Mouse (Mus musculus) urinary bladder, postnatal 10 days (tissue): Measurements from ENCODE around the gene Gm20388.

ENCODE experiments used
- DNase-seq: peaks from one replicate; pipeline ENCODE4 v3.0.0; 2022; ENCODE audit warnings: low spot score

Gm20388 gene

DNA sequence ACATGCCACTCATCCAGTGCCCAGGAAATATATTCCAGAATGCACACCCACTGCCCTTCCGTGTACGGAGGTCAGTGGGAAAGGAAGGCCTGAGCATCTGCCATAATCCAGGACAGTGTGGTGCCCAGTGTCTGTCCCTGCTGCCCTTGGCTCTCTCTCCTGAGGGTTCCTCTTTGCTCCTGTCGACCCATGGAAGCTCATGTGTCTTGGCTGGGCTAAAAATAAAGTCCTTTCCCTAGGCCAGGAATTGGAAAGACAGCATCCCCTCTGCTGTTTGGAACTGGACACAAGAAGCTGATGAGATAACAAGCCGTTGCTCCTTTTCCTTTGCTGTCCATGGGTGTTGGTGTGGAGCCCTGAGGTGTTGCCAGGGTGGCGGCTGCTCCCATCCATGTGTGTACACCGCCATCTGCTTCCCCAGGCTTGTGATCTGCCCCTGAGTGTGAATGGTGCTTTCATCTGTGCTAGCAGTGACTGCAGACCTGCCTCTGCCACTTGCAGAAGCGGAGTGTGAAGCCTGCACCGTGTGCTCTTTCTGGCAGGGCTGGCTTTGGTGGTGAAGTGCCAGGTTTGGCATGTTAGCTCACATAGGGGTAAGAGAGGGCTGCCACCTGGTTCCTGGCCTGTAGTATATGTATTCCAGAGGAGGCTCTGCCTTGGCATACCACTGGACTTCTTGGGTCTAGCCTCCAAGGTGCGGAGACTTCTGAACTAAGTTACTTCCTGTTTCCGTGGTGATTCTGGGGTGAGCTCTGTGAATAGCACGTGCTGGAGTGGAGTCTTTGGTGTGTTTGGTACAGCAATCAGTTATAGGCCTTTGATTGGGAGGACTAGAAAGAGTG lies 4371.3 kb downstream of the Gm20388 start:
- no peak for DNase-seq

DNA sequence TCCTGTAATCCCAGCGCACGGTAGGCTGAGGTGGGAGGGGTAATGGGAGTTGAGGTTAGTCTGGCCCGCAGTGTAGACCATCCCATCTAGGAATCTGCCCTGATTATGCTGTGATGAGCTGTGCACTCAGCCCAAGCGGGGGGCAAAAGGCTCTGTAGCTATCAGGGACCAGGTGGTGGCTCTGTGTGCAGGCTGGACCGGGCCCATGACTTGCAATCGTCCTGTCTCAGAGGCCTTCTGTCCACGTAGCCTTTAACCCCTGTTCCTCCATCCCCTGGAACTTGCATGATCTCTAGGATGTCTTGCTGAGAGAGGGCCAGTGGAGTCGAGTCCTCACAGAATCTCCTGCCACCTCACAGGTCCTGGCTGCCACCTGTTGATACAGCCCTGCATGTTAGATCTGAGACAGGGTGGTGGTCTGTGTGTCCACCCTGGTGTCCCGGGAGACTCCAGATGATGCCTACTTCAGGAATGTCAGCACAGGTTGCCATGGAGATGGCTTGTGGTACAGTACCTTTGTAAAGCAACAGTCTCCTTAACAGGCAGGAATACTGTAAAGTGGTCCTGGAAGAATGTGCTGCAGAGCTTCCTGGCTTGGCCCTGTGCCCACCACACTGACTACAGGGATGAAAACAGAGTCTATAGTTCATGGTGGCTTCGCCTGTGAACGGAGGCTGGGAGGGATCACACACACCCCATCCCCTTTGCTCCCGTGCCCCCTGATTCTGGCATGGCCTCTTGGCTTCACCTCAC lies 4372.4 kb downstream of the Gm20388 start:
- no peak for DNase-seq

DNA sequence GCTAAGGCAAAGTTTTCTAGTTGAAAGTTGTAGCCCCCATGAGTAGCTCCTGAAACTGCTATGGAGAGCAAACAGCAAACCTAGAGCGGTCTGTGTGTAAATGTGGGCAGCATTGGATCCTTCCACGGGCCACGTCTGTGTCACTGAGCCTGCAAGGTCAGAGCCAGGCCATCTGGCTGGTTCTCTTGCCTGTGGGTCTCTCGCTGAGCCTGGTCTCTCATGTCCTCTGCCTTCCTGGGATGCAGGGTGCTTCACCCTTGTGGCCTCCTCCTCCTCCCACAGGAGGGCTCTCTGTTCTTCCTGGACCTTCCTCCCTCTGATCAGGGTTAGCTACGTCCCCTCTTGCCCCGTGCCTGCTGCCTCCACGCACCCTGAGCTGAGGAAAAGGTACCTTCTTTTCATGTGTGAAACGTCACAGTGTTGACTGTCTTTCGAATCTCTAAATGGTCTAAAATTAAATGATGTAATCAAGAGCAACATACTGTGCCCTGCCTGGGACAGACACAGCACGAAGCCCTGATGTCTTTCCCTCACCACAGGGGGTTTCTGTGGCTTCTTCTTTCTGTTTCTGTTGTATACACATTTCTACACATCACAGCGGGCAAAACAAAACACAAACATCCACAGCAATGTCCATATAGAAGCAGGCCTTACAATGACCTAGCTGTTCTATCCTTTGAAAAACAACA lies 4373.1 kb downstream of the Gm20388 start:
- DNase-seq = no peak

DNA sequence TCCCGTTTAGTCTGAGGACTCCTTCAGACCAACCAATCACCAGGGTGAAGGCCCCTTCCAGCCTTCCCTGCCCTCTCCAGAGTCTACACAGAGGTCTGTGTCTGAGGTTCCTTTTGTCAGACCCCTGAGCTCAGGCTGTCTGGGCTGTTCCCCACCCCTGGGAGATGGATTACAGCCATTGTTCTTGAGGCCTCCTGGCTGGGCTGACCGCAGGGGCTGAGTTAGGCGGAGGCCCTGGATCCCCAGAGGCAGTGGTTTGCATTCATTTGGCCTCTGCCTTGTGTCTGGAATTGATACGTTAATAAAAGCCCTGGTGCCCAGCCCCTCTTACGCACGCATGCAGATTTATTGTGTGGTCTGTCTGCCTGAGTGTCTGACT lies 4373.7 kb downstream of the Gm20388 start:
- DNase-seq = no peak

DNA sequence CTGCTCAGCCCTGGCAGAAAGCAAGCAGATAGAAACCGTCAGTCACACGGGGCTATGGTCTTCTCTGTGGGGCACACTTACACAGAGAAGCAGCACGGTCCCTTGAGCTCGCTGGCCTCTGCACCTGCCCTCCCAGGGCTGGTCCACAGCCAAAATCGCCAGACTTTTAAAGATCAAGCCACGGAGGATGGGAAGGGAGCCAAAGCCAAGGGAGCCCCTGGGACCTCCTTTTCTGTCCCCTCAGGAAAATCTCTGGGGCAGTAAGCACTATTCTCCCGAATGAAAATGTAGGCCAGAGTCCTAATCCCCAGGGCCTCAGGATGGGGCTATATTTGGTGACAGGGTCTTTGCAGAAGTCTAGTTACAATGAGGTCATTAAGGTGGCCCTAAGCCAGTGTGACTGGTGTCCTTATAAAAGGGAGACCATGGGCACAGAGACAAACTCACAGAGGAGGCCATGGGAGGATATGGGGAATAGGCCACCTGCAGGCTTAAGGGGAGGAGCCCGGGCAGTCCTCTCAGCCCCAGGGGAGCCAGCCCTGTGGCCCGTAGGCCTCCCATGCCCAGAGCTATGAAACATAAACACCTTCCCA lies 4374.4 kb downstream of the Gm20388 start:
- no peak for DNase-seq

DNA sequence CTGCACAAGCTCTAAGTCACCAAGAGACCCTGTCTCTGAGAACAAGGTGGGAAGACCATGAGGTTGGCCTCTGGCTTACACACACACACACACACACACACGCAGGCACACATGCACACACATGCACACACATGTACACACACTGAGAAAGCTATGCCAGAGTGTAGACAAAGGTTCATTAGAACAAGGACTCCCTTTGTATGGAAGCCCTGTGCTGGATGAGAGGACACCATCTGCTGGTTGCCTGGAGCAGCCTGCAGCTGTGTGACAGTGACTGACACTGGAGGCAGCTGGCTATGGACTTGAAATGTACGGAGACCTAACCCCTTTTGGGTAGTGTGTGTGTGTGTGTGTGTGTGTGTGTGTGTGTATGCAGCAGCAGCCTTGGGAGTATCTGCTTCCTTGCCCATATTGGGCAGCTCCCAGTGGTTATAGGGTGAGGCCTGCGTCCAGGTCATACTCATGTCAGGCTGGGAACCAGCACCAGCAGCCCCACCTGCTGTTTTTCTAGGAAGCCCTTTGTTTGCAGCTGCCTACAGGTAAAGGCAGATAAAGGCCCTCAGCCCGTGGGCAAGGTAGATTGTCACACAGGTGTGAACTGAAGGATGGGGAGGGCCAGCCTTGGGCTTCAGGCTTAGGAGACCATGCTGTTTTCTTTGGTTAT lies 4376.0 kb downstream of the Gm20388 start:
- DNase-seq = no peak

DNA sequence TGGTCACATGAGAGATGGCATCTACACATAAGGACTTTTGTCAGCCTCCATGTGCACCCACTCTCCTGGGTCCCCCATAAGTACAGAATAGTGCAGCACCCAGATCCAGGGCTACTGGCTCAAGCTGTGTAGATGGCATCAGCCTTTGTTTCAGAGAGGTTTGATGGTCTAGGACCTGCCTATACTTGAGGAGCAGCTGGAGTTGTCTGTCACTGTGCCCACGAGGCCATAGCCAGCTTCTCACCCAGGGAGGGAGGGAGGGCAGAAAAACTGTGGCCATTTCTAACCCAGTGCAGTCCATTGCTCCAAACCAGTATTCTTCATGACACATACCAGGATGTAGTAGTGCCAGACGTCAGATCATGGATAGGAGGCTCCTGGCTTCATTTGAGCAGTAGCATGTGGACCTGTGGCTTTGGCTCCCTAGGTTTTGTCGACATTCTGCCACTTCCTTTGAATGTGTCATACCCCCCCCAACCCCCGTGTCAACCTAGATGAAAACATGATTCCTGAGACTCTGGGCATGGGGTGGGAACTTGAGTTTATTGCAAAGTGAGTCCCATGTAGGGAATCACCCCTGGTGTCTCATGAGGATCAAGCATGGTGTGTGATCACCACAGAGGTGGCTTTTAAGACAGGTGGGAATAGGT lies 4377.7 kb downstream of the Gm20388 start:
- no peak for DNase-seq

DNA sequence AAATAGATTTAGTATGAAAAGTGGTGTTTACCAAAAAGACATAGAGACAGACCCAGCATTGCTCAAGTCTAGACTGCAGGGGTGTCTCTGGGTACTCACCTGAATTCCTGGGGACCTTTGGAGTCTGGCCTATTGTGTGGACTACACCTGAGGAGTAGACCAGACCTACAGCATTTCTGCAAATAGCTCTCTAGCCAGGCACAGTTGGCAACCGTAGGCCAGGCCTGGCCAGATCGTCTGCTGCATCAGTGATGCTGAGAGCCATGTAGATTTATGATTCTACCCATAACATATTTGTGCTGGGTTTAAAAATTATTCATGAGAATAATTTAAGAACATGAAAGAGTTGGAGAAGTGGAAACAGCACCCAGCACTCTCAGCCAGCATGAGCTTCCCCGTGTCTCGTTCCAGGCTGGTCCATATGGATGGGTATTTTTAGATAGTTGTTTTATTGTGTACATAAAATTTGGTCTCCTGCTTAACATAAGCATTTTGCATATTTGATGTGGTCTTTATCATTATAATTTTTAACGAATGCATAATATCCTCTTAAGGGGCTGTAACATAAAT lies 4378.9 kb downstream of the Gm20388 start:
- DNase-seq = no peak

DNA sequence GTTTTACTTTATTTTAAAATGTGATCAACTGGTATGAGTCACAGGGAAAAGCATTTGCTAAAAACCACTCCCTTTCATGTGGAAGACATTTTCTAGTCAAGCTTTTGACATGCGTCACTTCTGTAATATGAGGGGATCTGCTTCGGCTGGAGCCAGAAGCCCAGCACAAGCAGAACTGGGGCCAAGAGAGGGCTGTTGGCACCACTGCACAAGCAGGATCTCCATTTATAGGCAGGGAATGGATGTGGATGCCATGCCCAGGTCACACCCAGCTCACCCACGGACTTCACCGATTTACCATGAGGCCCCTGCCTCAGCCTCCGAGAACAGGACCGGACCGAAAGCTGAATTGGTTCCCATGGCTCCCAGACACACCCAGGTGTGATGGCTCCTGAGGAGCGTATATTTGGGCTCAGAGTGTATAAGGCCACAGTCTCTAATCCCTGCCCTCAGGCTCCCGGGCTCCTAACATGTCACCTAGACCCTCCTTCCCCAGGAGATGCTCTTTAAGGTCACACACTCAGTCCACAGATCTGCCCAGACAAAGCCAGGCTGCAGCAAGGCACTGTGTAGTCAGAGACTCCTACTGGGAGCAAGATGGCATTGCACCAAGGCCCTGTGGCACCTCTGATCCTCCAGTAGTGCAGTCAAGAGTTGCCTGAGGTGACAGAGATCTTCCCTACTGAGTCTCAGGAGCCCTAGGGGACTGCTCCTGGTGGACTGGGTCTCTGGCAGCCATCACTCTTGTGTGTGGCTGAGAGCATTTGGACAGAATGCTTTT lies 4380.5 kb downstream of the Gm20388 start:
- no peak for DNase-seq

DNA sequence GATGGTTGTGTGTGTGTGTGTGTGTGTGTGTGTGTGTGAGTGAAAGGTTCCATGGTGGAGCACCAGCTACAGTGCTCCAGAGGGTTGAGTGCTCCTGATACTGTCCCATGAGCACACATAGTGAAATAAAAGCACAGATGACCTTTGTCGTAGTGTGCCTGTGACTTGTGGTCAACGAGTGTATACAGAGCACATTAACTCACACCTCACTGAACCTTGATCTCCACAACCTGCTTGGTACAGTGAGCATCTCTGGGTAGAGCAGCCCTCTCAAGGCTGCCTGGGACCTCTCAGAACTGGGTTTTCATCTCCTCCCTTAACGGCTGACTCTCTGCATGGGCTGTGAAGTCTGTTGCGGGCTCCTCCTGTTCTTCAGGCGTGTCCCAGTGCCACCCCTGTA lies 4381.1 kb downstream of the Gm20388 start:
- no peak for DNase-seq

DNA sequence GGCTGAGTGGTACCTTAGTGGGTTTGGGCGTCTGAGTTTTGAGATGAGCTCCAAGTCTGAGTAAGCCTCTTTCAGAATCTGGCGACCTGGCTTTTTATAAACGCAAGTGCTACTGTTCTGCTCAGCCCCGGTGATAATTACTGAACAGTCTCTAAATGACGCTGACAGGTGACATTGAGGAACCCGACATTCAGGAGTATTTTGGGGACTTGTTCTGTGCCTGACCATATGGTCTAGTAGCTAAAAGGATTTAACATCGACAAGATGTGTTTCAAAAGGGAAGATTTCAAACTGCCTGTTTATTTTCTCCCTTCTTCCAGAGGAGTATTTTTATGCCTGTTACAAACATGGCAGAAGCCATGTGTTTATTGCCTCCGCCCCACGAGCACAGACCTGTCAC lies 4382.3 kb downstream of the Gm20388 start:
- DNase-seq = no peak

DNA sequence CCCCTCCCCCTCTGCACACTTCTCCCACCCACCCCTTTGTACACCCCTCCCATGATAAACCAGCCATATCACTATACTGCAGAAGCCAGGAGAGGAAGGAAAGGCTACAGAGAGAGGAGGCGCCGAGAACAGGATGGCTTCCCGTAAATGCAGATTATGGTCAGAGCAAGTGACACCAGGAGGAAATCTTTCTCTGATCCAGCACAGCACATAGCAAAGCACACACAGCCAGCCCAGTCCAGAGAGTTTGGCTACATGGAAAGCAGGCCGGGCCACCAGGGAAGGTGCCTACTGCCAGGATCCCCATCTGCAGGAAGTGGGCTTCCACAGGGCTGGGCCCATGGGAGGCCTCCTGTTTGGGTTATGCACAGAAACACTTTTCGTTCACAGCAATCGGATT lies 4383.8 kb downstream of the Gm20388 start:
- no peak for DNase-seq

DNA sequence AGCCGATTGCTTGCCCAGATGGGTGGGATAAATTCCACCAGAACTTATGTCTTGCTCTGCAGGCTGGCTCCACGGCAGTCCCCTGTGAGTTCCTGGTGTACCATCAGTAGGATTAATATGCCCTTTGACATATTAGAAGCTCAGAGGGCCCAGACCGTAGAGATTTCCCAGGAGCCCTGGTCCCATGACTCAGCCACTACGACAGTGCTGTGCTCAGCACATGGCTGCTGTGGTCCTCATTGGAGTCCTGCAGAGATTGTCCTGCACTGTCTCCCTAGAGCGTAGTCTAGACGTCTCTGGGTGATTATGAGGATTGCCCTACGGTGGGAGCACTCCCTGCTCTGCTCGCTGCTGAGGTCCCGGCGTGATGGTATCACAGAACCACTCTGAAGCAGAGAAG lies 4384.3 kb downstream of the Gm20388 start:
- no peak for DNase-seq

DNA sequence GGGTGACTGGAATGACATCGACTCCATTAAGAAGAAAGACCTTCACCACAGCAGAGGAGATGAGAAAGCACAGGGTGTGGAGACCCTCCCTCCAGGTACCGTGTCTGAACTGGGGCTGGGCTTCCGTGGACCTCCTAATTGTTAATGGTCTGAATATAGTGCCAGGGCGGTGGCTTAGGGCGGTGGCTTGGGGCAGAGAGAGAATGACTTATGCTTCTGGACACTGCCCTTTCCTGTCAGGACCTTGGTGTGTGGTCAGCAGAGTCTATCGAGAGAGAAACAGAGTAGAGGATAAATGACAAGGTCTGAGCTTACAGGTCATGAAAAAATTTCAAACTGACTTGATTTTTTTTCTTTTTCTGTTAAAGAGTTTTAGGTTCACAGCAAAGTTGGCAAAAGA lies 4384.7 kb downstream of the Gm20388 start:
- no peak for DNase-seq

DNA sequence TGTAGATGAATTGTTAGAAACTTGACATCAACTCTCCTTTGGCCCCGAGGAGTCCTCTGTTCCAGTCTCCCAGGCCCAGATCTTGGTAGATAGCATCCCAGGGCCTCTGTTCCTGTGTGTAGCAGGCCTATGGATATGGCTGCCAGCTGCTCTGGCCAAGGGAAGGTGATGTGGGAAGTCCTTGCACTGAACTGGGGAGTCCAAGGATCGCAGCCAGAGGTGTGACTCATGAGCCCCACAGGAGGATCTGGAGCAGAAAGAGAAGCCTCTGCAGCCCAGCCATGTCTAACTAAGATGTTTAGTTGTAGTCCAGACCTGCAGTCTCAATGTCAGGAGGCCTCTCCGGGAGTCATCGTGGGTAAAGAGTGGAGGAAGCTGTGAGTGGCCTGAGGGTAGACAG lies 4390.9 kb downstream of the Gm20388 start:
- DNase-seq = no peak

DNA sequence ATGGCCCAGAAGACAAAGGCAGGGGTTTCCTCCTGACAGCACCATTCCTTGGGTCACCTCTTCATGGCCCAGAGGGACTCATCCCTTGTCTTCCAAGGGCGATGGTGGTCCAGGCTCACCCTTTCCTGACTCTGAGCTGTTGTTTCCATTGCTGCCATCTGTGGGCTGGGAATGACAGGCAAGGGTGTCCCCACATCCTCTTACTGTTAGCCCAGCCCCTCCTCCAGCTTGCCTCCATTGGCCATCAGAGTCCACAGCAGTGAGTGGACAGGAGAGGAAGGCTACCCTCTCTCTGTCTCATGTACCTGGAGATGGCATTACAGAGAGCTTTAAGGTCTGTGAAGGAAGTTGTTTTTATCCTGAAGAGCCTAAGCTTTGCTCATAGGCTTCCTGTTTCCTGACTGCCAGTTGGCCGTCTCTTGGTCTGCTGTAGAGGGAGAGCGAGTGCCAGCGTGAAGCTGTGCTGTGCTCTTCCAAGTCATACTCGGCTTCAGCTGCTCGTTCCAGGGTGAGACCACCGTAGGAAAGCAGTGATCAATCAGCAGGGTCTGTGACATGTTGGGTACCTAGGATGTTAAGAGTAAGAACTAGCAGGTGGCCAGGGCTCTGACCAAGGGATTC lies 4391.4 kb downstream of the Gm20388 start:
- no peak for DNase-seq

DNA sequence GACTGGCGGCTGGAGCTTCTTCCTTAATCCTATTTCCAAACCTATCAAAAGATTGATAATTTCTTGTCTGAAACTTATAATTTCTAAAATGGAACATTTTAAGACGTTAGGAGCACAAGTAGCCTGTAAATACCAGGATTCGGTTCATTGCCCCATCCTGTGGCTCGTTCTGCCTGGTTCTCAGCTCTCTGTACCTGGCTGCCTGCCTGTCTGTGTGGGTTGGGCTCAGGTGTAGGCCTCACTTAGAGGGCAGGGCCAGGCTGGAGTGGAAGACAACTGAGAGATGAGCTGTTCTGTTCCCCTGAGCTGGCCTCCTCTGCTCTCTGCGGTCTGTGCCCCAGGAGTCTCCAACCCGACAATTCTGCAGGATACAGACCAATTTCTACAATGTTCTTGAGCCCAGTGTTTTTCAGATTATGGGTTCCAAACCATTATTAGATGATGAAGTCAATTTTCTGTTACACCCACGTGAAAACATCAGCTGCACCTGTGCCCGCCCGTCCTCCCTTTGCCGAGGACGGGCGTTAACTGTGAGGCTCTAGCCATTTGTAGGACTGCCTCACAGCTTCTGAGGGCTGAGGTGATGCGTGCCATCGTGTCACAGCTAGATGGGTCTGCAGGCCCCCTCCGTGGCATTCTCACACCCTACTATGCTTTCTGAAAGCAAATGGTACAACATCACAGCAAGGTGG lies 4392.7 kb downstream of the Gm20388 start:
- DNase-seq = no peak

DNA sequence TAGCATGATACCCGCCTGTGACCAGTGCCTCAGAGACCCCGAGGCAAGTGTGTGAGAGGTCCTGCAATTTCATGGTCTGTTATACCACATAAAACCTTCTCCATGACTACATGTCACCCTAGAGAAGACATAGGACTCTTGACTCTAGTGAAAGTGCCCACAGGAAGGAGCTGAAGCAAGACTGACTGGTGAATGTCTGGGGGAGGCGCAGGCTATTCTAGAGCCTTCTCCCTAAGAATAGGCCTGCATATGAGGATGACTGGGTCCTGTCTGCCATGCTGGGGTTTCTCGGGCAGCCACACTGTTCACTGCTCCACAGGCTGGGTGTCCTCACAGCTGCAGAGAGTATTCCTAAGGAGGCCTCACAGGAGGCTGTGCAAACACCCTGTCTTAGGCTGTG lies 4393.5 kb downstream of the Gm20388 start:
- DNase-seq = no peak

DNA sequence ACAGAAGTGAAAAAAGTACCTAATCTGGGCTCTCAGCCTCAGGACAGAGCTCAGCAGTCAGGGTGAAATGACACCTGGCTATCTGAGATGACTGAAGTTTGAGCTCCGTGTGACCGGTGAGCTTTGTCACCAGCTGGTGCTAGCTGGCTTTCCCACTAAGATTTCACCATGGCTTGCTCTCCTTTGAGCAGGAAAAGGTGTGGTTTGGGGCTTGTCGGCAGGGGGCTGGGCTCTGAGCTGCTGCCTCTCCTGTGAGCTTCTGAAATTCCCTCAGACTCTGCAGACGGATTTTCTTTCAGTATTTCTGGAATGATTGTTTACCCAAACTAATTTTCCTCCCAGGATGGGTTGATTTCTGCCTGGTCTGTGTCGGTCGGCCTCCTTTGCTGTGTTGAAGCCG lies 4395.9 kb downstream of the Gm20388 start:
- DNase-seq = no peak
